Mouse (Mus musculus) forebrain, embryonic 10.5 days (tissue): ENCODE results near the gene Daam1. TPM values are rescaled to one million over a fixed set of nuclear protein-coding genes. Genes with fewer than 3 reads are reported as not detected.

Experiments
- DNase-seq: peaks from one replicate; pipeline ENCODE4 v3.0.0-alpha.2; 2017; ENCODE audit warnings: low spot score; ENCODE audit errors: extremely low spot score
- H3K27ac ChIP-seq: fragments of 300-500 bp; sonication (generic); 2 replicates; pipeline ENCODE4 v1.5.1; 2016; ENCODE audit warnings: mild to moderate bottlenecking
- H3K27me3 ChIP-seq: fragments of 300-500 bp; sonication (generic); 2 replicates; pipeline ENCODE4 v1.6.1; 2016; ENCODE audit warnings: mild to moderate bottlenecking; ENCODE audit not compliant: poor library complexity, severe bottlenecking
- H3K36me3 ChIP-seq: fragments of 300-500 bp; sonication (generic); replicated peaks from 2 replicates; pipeline ENCODE4 v1.6.1; 2016; ENCODE audit warnings: mild to moderate bottlenecking, moderate library complexity
- H3K4me1 ChIP-seq: fragments of 300-500 bp; sonication (generic); 2 replicates; pipeline ENCODE4 v1.6.1; 2016
- H3K4me3 ChIP-seq: fragments of 300-500 bp; sonication (generic); 2 replicates; pipeline ENCODE4 v1.5.1; 2016; ENCODE audit warnings: mild to moderate bottlenecking, moderate library complexity
- H3K9me3 ChIP-seq: fragments of 300-500 bp; sonication (generic); 2 replicates; pipeline ENCODE4 v1.6.1; 2016; ENCODE audit warnings: mild to moderate bottlenecking, moderate library complexity
- WGBS: fragments of 180-500 bp; shearing (Covaris S2); methylation state at CpG from one replicate; pipeline ENCODE4 v1.1.7; 2016; 5-methylcytosine and 5-hydroxymethylcytosine counted together
- polyA plus RNA-seq: library from polyadenylated mRNA; unstranded; fragments of >200 nt; fragmentation: Nextera tagmentation; extraction: Ambion mirVana; gene quantifications from 2 replicates; pipeline ENCODE4 v1.2.1, GENCODE M21; 2016

Daam1 gene
- polyA plus RNA-seq, 1 experiment from 2014 or later: 7.7 TPM

- peaks cover 15% of the 10 kb centered on the region for H3K4me1 ChIP-seq
- no peaks in the 10 kb centered on the region for H3K36me3 ChIP-seq
- WGBS: 92% methylated on average over 3 of the region's 3 CpGs
- H3K27ac ChIP-seq: no peak overlapping the region
- H3K4me3 ChIP-seq: no peak overlapping the region
- no peaks in the 10 kb centered on the region for H3K27me3 ChIP-seq
- H3K9me3 ChIP-seq: no peaks in the 10 kb centered on the region
- DNase-seq: no peak
These were observed 44.1 kb downstream of the Daam1 start for GRCm38 (mm10) chr12:71874984-71875383.

GRCm38 (mm10) chr12:71875761-71876489 is 45.0 kb downstream of the Daam1 start:
- 0 out of 2 replicates have a peak overlapping the region, but pooled peaks have one; percentile 25 for H3K27ac ChIP-seq
- no peaks in the 10 kb centered on the region for H3K27me3 ChIP-seq
- WGBS: 68% methylated on average over 7 of the region's 7 CpGs
- no peak for DNase-seq
- no peaks in the 10 kb centered on the region for H3K9me3 ChIP-seq
- H3K4me1 ChIP-seq: peaks cover 15% of the 10 kb centered on the region
- H3K4me3 ChIP-seq: no peak overlapping the region
- H3K36me3 ChIP-seq: no peaks in the 10 kb centered on the region

GRCm38 (mm10) chr12:71880987-71881386 is 50.1 kb downstream of the Daam1 start:
- H3K36me3 ChIP-seq: no peaks in the 10 kb centered on the region
- H3K9me3 ChIP-seq: no peaks in the 10 kb centered on the region
- H3K27me3 ChIP-seq: no peaks in the 10 kb centered on the region
- no peak overlapping the region for H3K27ac ChIP-seq
- no peak for DNase-seq
- WGBS: 92% methylated on average over 5 of the region's 5 CpGs
- no peak overlapping the region for H3K4me3 ChIP-seq
- H3K4me1 ChIP-seq: peaks cover 21% of the 10 kb centered on the region

- H3K27ac ChIP-seq: no peak overlapping the region
- 86% methylated on average over 4 of the region's 4 CpGs for WGBS
These were observed 50.6 kb downstream of the Daam1 start for GRCm38 (mm10) chr12:71881477-71881876.

GRCm38 (mm10) chr12:71883066-71883711 is 52.3 kb downstream of the Daam1 start:
- Histone ChIP-seq H3K4me1 (peaks cover 18% of the 10 kb centered on the region), H3K27me3 (no peaks in the 10 kb centered on the region), H3K9me3 (no peaks in the 10 kb centered on the region), H3K4me3 (no peak overlapping the region), H3K36me3 (no peaks in the 10 kb centered on the region), H3K27ac (no peak overlapping the region)
- WGBS: 85% methylated on average over 9 of the region's 9 CpGs
- no peak for DNase-seq

More at GRCm38 (mm10) chr12:71881477-71881876, 50.6 kb downstream of the Daam1 start:
- Histone ChIP-seq H3K9me3 (no peaks in the 10 kb centered on the region), H3K27me3 (no peaks in the 10 kb centered on the region), H3K4me3 (no peak overlapping the region), H3K4me1 (peaks cover 23% of the 10 kb centered on the region), H3K36me3 (no peaks in the 10 kb centered on the region)
- DNase-seq: no peak

- DNase-seq: no peak
- H3K4me3 ChIP-seq: no peak overlapping the region
- no peaks in the 10 kb centered on the region for H3K36me3 ChIP-seq
- H3K9me3 ChIP-seq: no peaks in the 10 kb centered on the region
- no peak overlapping the region for H3K27ac ChIP-seq
- peaks cover 23% of the 10 kb centered on the region for H3K4me1 ChIP-seq
- H3K27me3 ChIP-seq: no peaks in the 10 kb centered on the region
- WGBS: 93% methylated on average over 2 of the region's 2 CpGs
These were observed 54.3 kb downstream of the Daam1 start for GRCm38 (mm10) chr12:71885170-71885574.

GRCm38 (mm10) chr12:71885717-71886116 is 54.8 kb downstream of the Daam1 start:
- H3K27ac ChIP-seq: no peak overlapping the region
- no peaks in the 10 kb centered on the region for H3K27me3 ChIP-seq
- H3K4me1 ChIP-seq: peaks cover 23% of the 10 kb centered on the region
- no peaks in the 10 kb centered on the region for H3K9me3 ChIP-seq
- WGBS: 87% methylated on average over 4 of the region's 4 CpGs
- no peak for DNase-seq
- H3K4me3 ChIP-seq: no peak overlapping the region
- no peaks in the 10 kb centered on the region for H3K36me3 ChIP-seq

GRCm38 (mm10) chr12:71886406-71886805 is 55.5 kb downstream of the Daam1 start:
- Histone ChIP-seq H3K27me3 (no peaks in the 10 kb centered on the region), H3K4me1 (peaks cover 27% of the 10 kb centered on the region), H3K9me3 (no peaks in the 10 kb centered on the region), H3K4me3 (no peak overlapping the region), H3K36me3 (no peaks in the 10 kb centered on the region), H3K27ac (no peak overlapping the region)
- WGBS: 86% methylated on average over 5 of the region's 5 CpGs
- no peak for DNase-seq

- DNase-seq: no peak
- H3K4me1 ChIP-seq: peaks cover 32% of the 10 kb centered on the region
- 89% methylated on average over 2 of the region's 2 CpGs for WGBS
These were observed 56.1 kb downstream of the Daam1 start for GRCm38 (mm10) chr12:71886941-71887340.

GRCm38 (mm10) chr12:71888370-71888769 is 57.5 kb downstream of the Daam1 start:
- WGBS: 95% methylated on average over 6 of the region's 6 CpGs

More at GRCm38 (mm10) chr12:71886941-71887340, 56.1 kb downstream of the Daam1 start:
- Histone ChIP-seq H3K9me3 (no peaks in the 10 kb centered on the region), H3K27ac (no peak overlapping the region), H3K27me3 (no peaks in the 10 kb centered on the region), H3K4me3 (no peak overlapping the region), H3K36me3 (no peaks in the 10 kb centered on the region)

GRCm38 (mm10) chr12:71889266-71889665 is 58.4 kb downstream of the Daam1 start:
- DNase-seq: no peak
- Histone ChIP-seq H3K4me1 (peaks cover 38% of the 10 kb centered on the region), H3K4me3 (no peak overlapping the region), H3K36me3 (no peaks in the 10 kb centered on the region), H3K9me3 (no peaks in the 10 kb centered on the region), H3K27ac (no peak overlapping the region), H3K27me3 (no peaks in the 10 kb centered on the region)
- 82% methylated on average over 8 of the region's 8 CpGs for WGBS

More at GRCm38 (mm10) chr12:71888370-71888769, 57.5 kb downstream of the Daam1 start:
- Histone ChIP-seq H3K27ac (no peak overlapping the region), H3K4me1 (peaks cover 38% of the 10 kb centered on the region), H3K36me3 (no peaks in the 10 kb centered on the region), H3K27me3 (no peaks in the 10 kb centered on the region), H3K9me3 (no peaks in the 10 kb centered on the region), H3K4me3 (no peak overlapping the region)
- no peak for DNase-seq

GRCm38 (mm10) chr12:71890282-71890681 is 59.4 kb downstream of the Daam1 start:
- Histone ChIP-seq H3K9me3 (no peaks in the 10 kb centered on the region), H3K4me1 (peaks cover 38% of the 10 kb centered on the region)
- WGBS: 94% methylated on average over 1 of the region's 1 CpGs

GRCm38 (mm10) chr12:71891729-71892355 is 61.0 kb downstream of the Daam1 start:
- H3K36me3 ChIP-seq: peaks cover 10% of the 10 kb centered on the region; the same call in 1 of the 2 replicates
- H3K4me1 ChIP-seq: peaks cover 26% of the 10 kb centered on the region
- H3K4me3 ChIP-seq: no peak overlapping the region
- H3K9me3 ChIP-seq: no peaks in the 10 kb centered on the region
- H3K27me3 ChIP-seq: no peaks in the 10 kb centered on the region
- no peak for DNase-seq
- 0 out of 2 replicates have a peak overlapping the region, but pooled peaks have one; percentile 40 for H3K27ac ChIP-seq
- 38% methylated on average over 7 of the region's 7 CpGs for WGBS

More at GRCm38 (mm10) chr12:71890282-71890681, 59.4 kb downstream of the Daam1 start:
- no peak overlapping the region for H3K4me3 ChIP-seq
- H3K27ac ChIP-seq: no peak overlapping the region
- DNase-seq: no peak
- H3K27me3 ChIP-seq: no peaks in the 10 kb centered on the region
- no peaks in the 10 kb centered on the region for H3K36me3 ChIP-seq
